Mouse (Mus musculus) cerebellum, postnatal 4 days (tissue): ENCODE data around the gene Lbr.

ENCODE experiments used
- DNase-seq, 2 experiments: peaks; one replicate each; pipeline ENCODE4 v3.0.0; 2022; ENCODE audit warnings: low spot score in 2 of 2, mixed read lengths in 1 of 2

The Lbr gene

GRCm38 (mm10) chr1:181776541-181776940, 66.3 kb downstream of the Lbr start:
- DNase-seq: no peak

GRCm38 (mm10) chr1:181771871-181772270, 71.0 kb downstream of the Lbr start:
- no peak for DNase-seq

- no peak for DNase-seq
Measured at GRCm38 (mm10) chr1:181769392-181769791, 73.5 kb downstream of the Lbr start.
